ENCODE assay signal across 8 mouse cellular contexts in the genomic region with DNA sequence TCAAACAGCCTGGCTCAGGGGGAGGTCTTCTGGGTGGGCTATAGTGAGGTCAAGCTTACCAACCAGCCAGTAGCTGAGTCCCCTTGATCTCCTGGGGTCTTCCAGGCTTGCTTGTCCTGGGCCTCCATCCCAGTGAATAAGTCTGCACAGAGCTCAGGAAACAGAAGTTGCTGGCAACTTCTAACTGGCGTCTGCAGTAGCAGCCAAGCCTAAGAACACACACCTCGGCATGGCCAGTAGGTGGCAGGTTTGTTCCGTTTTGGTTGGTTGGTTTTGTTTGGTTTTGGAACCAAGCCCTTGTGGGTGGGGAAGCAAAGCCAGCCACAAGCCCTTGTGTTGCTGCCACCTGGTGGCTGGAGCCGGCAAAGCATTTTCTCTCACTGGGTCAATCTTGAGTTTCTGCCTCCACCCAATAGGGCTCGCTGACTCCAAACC. TPM values are rescaled to one million over a fixed set of nuclear protein-coding genes. Genes with fewer than 3 reads are reported as not detected.
A peak's percentile ranks its signal among the peaks of the same experiment; 100 is the strongest.
DNase-seq lines count a peak whose midpoint lies in the region; ATAC-seq lines count a peak whose summit lies in the region.

No protein-coding gene starts in this region.

- no peak overlapping the region for H3K9ac ChIP-seq in hindbrain, embryonic 11.5 days (ENCODE audit: low read depth, low read length)
- no peak overlapping the region for H3K9ac ChIP-seq in lung, embryonic 16.5 days (ENCODE audit: low read length)

- ATAC-seq in hindbrain, embryonic 11.5 days (ENCODE audit: low FRiP score), result peak; percentile 57
- ATAC-seq in lung, embryonic 16.5 days (ENCODE audit: low read depth), result peak; percentile 84

- H3K36me3 ChIP-seq in hindbrain, embryonic 11.5 days (ENCODE audit: control insufficient read depth, insufficient read depth, low read length), result peaks cover 4% of the 10 kb centered on the region; the same call in 1 of the 2 replicates
- no peaks in the 10 kb centered on the region for H3K36me3 ChIP-seq in lung, embryonic 16.5 days (ENCODE audit: control insufficient read depth, insufficient read depth, low read length)

- no peak overlapping the region for H3K4me3 ChIP-seq in hindbrain, embryonic 11.5 days (ENCODE audit: low read depth, low read length)
- no peak overlapping the region for H3K4me3 ChIP-seq in lung, embryonic 16.5 days (ENCODE audit: low read length)

- H3K9me3 ChIP-seq in hindbrain, embryonic 11.5 days (ENCODE audit: control insufficient read depth, low read length), result no peaks in the 10 kb centered on the region
- H3K9me3 ChIP-seq in lung, embryonic 16.5 days (ENCODE audit: control insufficient read depth, low read length), result no peaks in the 10 kb centered on the region

- H3K4me1 ChIP-seq in hindbrain, embryonic 11.5 days (replicated peaks; ENCODE audit: control insufficient read depth, insufficient read depth, low read length), result peaks cover 4% of the 10 kb centered on the region; the same call in 1 of the 2 replicates
- H3K4me1 ChIP-seq in lung, embryonic 16.5 days (replicated peaks; ENCODE audit: control insufficient read depth, insufficient read depth, low read length), result peaks cover 22% of the 10 kb centered on the region

- H3K27ac ChIP-seq in hindbrain, embryonic 11.5 days (ENCODE audit: low read depth, low read length), result no peak overlapping the region
- peak overlapping the region; percentile 72 for H3K27ac ChIP-seq in lung, embryonic 16.5 days (ENCODE audit: low read length)

- H3K4me2 ChIP-seq in hindbrain, embryonic 11.5 days (replicated peaks; ENCODE audit: low read depth, low read length), result no peak overlapping the region
- peak overlapping the region; percentile 4; the same call in 1 of the 2 replicates for H3K4me2 ChIP-seq in lung, embryonic 16.5 days (ENCODE audit: low read depth, low read length)

- no peaks in the 10 kb centered on the region for H3K27me3 ChIP-seq in hindbrain, embryonic 11.5 days (ENCODE audit: control insufficient read depth, insufficient read depth, low read length)
- no peaks in the 10 kb centered on the region for H3K27me3 ChIP-seq in lung, embryonic 16.5 days (ENCODE audit: control insufficient read depth, insufficient read depth, low read depth, low read length)

- WGBS in hindbrain, embryonic 11.5 days, result 1% methylated on average over 5 of the region's 5 CpGs
- WGBS in lung, embryonic 16.5 days, result under 1% methylated on average over 5 of the region's 5 CpGs

- peak; percentile 98 for DNase-seq in NIH3T3 (ENCODE audit: low read depth)
- peak; percentile 99 to 100 for DNase-seq in cerebellum, postnatal 10 days
- DNase-seq in frontal cortex, postnatal 10 days (ENCODE audit: low spot score in 2 of 2), result peak; percentile 89 to 92
- DNase-seq in hindbrain, embryonic 11.5 days (ENCODE audit: low spot score), result peak; percentile 99
- DNase-seq in layer of hippocampus, adult 9-11 months, result peak; percentile 95
- peak; percentile 97 for DNase-seq in ovary, postnatal 10 days (ENCODE audit: low spot score)
- DNase-seq in thymus, postnatal 0 days (ENCODE audit: low spot score), result peak; percentile 97

RNA-seq across cellular contexts. Expression of gene Psrc1, which starts 5.5 kb away (rescaled TPM):
- polyA plus RNA-seq in hindbrain, embryonic 11.5 days (2014; fragmentation: Nextera tagmentation; extraction: Ambion mirVana), result 48.7 and 53.5 TPM in 2 replicates
- polyA plus RNA-seq in lung, embryonic 16.5 days (2015; fragmentation: Nextera tagmentation; extraction: Ambion mirVana), result 73.9 and 75.6 TPM in 2 replicates
- 16.7 and 17.1 TPM in 2 replicates for polyA plus RNA-seq in thymus, postnatal 0 days (2015; fragmentation: Nextera tagmentation; extraction: Ambion mirVana)

RNA-seq across cellular contexts. Expression of gene Mybphl, which starts 24.4 kb away (rescaled TPM):
- not detected in 2 replicates for polyA plus RNA-seq in hindbrain, embryonic 11.5 days (2014; fragmentation: Nextera tagmentation; extraction: Ambion mirVana)
- 6.1 and 9.9 TPM in 2 replicates for polyA plus RNA-seq in lung, embryonic 16.5 days (2015; fragmentation: Nextera tagmentation; extraction: Ambion mirVana)
- 0.23 and 0.29 TPM in 2 replicates for polyA plus RNA-seq in thymus, postnatal 0 days (2015; fragmentation: Nextera tagmentation; extraction: Ambion mirVana)

RNA-seq across cellular contexts. Expression of gene Celsr2, which starts 26.2 kb away (rescaled TPM):
- polyA plus RNA-seq in hindbrain, embryonic 11.5 days (2014; fragmentation: Nextera tagmentation; extraction: Ambion mirVana), result 76.7 and 101 TPM in 2 replicates
- polyA plus RNA-seq in lung, embryonic 16.5 days (2015; fragmentation: Nextera tagmentation; extraction: Ambion mirVana), result 6.8 and 6.9 TPM in 2 replicates
- polyA plus RNA-seq in thymus, postnatal 0 days (2015; fragmentation: Nextera tagmentation; extraction: Ambion mirVana), result 2.2 and 3.4 TPM in 2 replicates

RNA-seq across cellular contexts. Expression of gene Sars, which starts 55.9 kb away (rescaled TPM):
- 181 and 206 TPM in 2 replicates for polyA plus RNA-seq in hindbrain, embryonic 11.5 days (2014; fragmentation: Nextera tagmentation; extraction: Ambion mirVana)
- polyA plus RNA-seq in lung, embryonic 16.5 days (2015; fragmentation: Nextera tagmentation; extraction: Ambion mirVana), result 112 and 117 TPM in 2 replicates
- polyA plus RNA-seq in thymus, postnatal 0 days (2015; fragmentation: Nextera tagmentation; extraction: Ambion mirVana), result 122 and 127 TPM in 2 replicates
